Mouse (Mus musculus) liver, embryonic 14.5 days (tissue): ENCODE measurements at regions not wholly inside any gene's neighbourhood (a gene's known extent, or its start where the extent isn't known, plus 50 kb on each side); places are given as distances from the start of the nearest gene placed in this dataset.

Experiments used
- CTCF ChIP-seq: IDR thresholded peaks from 2 replicates; pipeline ENCODE4 v1.5.1; 2016; ENCODE audit warnings: antibody characterized with exemption, low read depth, control low read depth
- EP300 ChIP-seq: IDR thresholded peaks from 2 replicates; pipeline ENCODE4 v1.6.1; 2016; ENCODE audit warnings: antibody characterized with exemption, low read depth

- no peak for TF ChIP-seq EP300
- TF ChIP-seq CTCF, result no peak
Observed at GRCm38 (mm10) chr2:174555778-174556177, 82.9 kb upstream of the Prelid3b start.
